Comparison of ENCODE assay signal across 10 mouse cellular contexts in genomic region chr4:137375314-137376278, GRCm38 (mm10). TPM values are rescaled to one million over a fixed set of nuclear protein-coding genes. Genes with fewer than 3 reads are reported as not detected.
DNase-seq lines count a peak whose midpoint lies in the region; ATAC-seq and TF ChIP-seq lines count a peak whose summit lies in the region.
"Had no signal": no experiment of that assay in that cellular context is flagged by ENCODE, and none has a peak within 500 bp of the region (broad histone marks: within the 10 kb centered on the region; RNA-seq: fewer than 3 reads in every experiment).

No protein-coding gene starts in this region.

- TF ChIP-seq EP300 in lung, postnatal 0 days (IDR thresholded peaks at IDR 0.05) = no peak

- peak overlapping the region; percentile 43 for H3K27ac ChIP-seq in lung, postnatal 0 days (ENCODE audit: low read length)
- peak overlapping the region; percentile 35; the same call in 1 of the 2 replicates for H3K27ac ChIP-seq in embryonic facial prominence, embryonic 11.5 days (replicated peaks; ENCODE audit: low read depth, low read length)
- H3K27ac ChIP-seq: stomach, embryonic 15.5 days had no signal

- TF ChIP-seq POLR2A in lung, adult 2 months (IDR thresholded peaks at IDR 0.05; ENCODE audit: borderline replicate concordance, extremely low read depth, low read depth, low read length) = no peak

- no peaks in the 10 kb centered on the region for H3K27me3 ChIP-seq in lung, postnatal 0 days (replicated peaks; ENCODE audit: insufficient read depth, low read length)
- H3K27me3 ChIP-seq in embryonic facial prominence, embryonic 11.5 days (ENCODE audit: control insufficient read depth, insufficient read depth, low read length) = no peaks in the 10 kb centered on the region
- H3K27me3 ChIP-seq: stomach, embryonic 15.5 days had no signal

- peaks cover 5% of the 10 kb centered on the region; the same call in 1 of the 2 replicates for H3K4me1 ChIP-seq in lung, postnatal 0 days (ENCODE audit: insufficient read depth, low read depth, low read length)
- H3K4me1 ChIP-seq in lung, adult 2 months (ENCODE audit: control insufficient read depth, insufficient read depth, low read length) = peaks cover 9% of the 10 kb centered on the region
- H3K4me1 ChIP-seq in embryonic facial prominence, embryonic 11.5 days (ENCODE audit: control insufficient read depth, insufficient read depth, low read length) = no peaks in the 10 kb centered on the region

- WGBS in lung, postnatal 0 days = 41% methylated on average over 19 of the region's 19 CpGs
- WGBS in lung, adult 2 months = 55% methylated on average over 18 of the region's 19 CpGs
- WGBS in embryonic facial prominence, embryonic 11.5 days = 36% methylated on average over 19 of the region's 19 CpGs

- DNase-seq in gastrocnemius, adult 18-20 months (ENCODE audit: low spot score) = peak; percentile 72
- no peak for DNase-seq in gastrocnemius, postnatal 10 days
- peak; percentile 68 for DNase-seq in lung, postnatal 0 days (ENCODE audit: low spot score)
- DNase-seq in lung, adult 2 months = no peak
- DNase-seq in embryonic facial prominence, embryonic 11.5 days (ENCODE audit: low spot score) = peak; percentile 77
- peak; percentile 54 for DNase-seq in mesoderm, embryonic 11.5 days (ENCODE audit: low read depth, low spot score)
- no peak for DNase-seq in left cerebral cortex, adult 18-20 months (ENCODE audit: low spot score in 2 of 2)
- no peak for DNase-seq in ovary, postnatal 14 days (ENCODE audit: low spot score)
- DNase-seq: kidney, postnatal 14 days had no signal

- ATAC-seq in lung, postnatal 0 days = peak; percentile 36
- no peak for ATAC-seq in embryonic facial prominence, embryonic 11.5 days (replicated peaks; ENCODE audit: insufficient number of reproducible peaks, low FRiP score, low TSS enrichment, low read depth)

- TF ChIP-seq CTCF in lung, postnatal 0 days (IDR thresholded peaks at IDR 0.05) = no peak
- TF ChIP-seq CTCF in lung, adult 2 months (IDR thresholded peaks at IDR 0.05; ENCODE audit: insufficient read depth, low read length) = no peak

- H3K4me2 ChIP-seq in lung, postnatal 0 days (replicated peaks; ENCODE audit: low read depth, low read length) = no peak overlapping the region
- H3K4me2 ChIP-seq in embryonic facial prominence, embryonic 11.5 days (ENCODE audit: low read depth, low read length) = no peak overlapping the region
- H3K4me2 ChIP-seq: stomach, embryonic 15.5 days had no signal

- H3K9me3 ChIP-seq in lung, postnatal 0 days (ENCODE audit: low read length) = no peaks in the 10 kb centered on the region
- no peaks in the 10 kb centered on the region for H3K9me3 ChIP-seq in embryonic facial prominence, embryonic 11.5 days (replicated peaks; ENCODE audit: control insufficient read depth, low read length)
- H3K9me3 ChIP-seq: stomach, embryonic 15.5 days had no signal

- no peak overlapping the region for H3K4me3 ChIP-seq in lung, postnatal 0 days (ENCODE audit: low read depth, low read length)
- H3K4me3 ChIP-seq in lung, adult 2 months (replicated peaks; ENCODE audit: extremely low read depth, low read depth, low read length) = no peak overlapping the region
- no peak overlapping the region for H3K4me3 ChIP-seq in embryonic facial prominence, embryonic 11.5 days (ENCODE audit: low read depth, low read length)
- H3K4me3 ChIP-seq: stomach, embryonic 15.5 days had no signal

- no peaks in the 10 kb centered on the region for H3K36me3 ChIP-seq in lung, postnatal 0 days (ENCODE audit: insufficient read depth, low read length)
- H3K36me3 ChIP-seq in embryonic facial prominence, embryonic 11.5 days (replicated peaks; ENCODE audit: control insufficient read depth, insufficient read depth, low read depth, low read length) = no peaks in the 10 kb centered on the region
- H3K36me3 ChIP-seq: stomach, embryonic 15.5 days had no signal

- H3K9ac ChIP-seq in lung, postnatal 0 days (replicated peaks; ENCODE audit: low read depth) = no peak overlapping the region
- peak overlapping the region; percentile 14; the same call in 1 of the 2 replicates for H3K9ac ChIP-seq in embryonic facial prominence, embryonic 11.5 days (replicated peaks; ENCODE audit: low read length)
- H3K9ac ChIP-seq: stomach, embryonic 15.5 days had no signal

RNA-seq across cellular contexts. Expression of gene Cdc42, which starts 18.1 kb away (rescaled TPM):
- 100 to 1,000 TPM; 167 to 172 TPM for total RNA-seq in gastrocnemius, adult 18-20 months (2021)
- total RNA-seq in gastrocnemius, postnatal 10 days (2021) = 100 to 1,000 TPM; 256 to 266 TPM
- polyA plus RNA-seq in lung, postnatal 0 days (2015; fragmentation: Nextera tagmentation; extraction: Ambion mirVana) = 545 and 582 TPM in 2 replicates
- polyA plus RNA-seq in lung, adult 2 months (2012; rRNA removed) = 67.9 and 124 TPM in 2 replicates
- 772 and 781 TPM in 2 replicates for polyA plus RNA-seq in embryonic facial prominence, embryonic 11.5 days (2014; fragmentation: Nextera tagmentation; extraction: Ambion mirVana)
- total RNA-seq in left cerebral cortex, adult 18-20 months (2021) = 100 to 1,000 TPM; 307 to 330 TPM

RNA-seq across cellular contexts. Expression of gene Cela3a, which starts 34.0 kb away (rescaled TPM):
- total RNA-seq in gastrocnemius, adult 18-20 months (2021) = not detected
- total RNA-seq in gastrocnemius, postnatal 10 days (2021) = not detected
- not detected in 2 replicates for polyA plus RNA-seq in lung, postnatal 0 days (2015; fragmentation: Nextera tagmentation; extraction: Ambion mirVana)
- not detected in 2 replicates for polyA plus RNA-seq in lung, adult 2 months (2012; rRNA removed)
- polyA plus RNA-seq in embryonic facial prominence, embryonic 11.5 days (2014; fragmentation: Nextera tagmentation; extraction: Ambion mirVana) = not detected in 2 replicates
- total RNA-seq in left cerebral cortex, adult 18-20 months (2021) = not detected

RNA-seq across cellular contexts. Expression of gene Cela3b, which starts 54.7 kb away (rescaled TPM):
- under 1 TPM in 1 of 2 experiments, not detected in 1; 0.34 TPM for total RNA-seq in gastrocnemius, adult 18-20 months (2021)
- total RNA-seq in gastrocnemius, postnatal 10 days (2021) = not detected
- not detected in 2 replicates for polyA plus RNA-seq in lung, postnatal 0 days (2015; fragmentation: Nextera tagmentation; extraction: Ambion mirVana)
- 0.57 and 12.5 TPM in 2 replicates for polyA plus RNA-seq in lung, adult 2 months (2012; rRNA removed)
- polyA plus RNA-seq in embryonic facial prominence, embryonic 11.5 days (2014; fragmentation: Nextera tagmentation; extraction: Ambion mirVana) = not detected in 2 replicates
- not detected for total RNA-seq in left cerebral cortex, adult 18-20 months (2021)

Comparison
In these comparisons a context has a peak if more than half of its experiments do, and no peak if none do; other contexts are left out.
1. DNase-seq: peak in gastrocnemius, adult 18-20 months (single experiment), lung, postnatal 0 days (single experiment), embryonic facial prominence, embryonic 11.5 days (single experiment) and mesoderm, embryonic 11.5 days (single experiment); none in gastrocnemius, postnatal 10 days (single experiment), lung, adult 2 months (single experiment), left cerebral cortex, adult 18-20 months (0 of 2) and ovary, postnatal 14 days (single experiment).